8 mouse cellular contexts compared by ENCODE assay signal in the genomic region with DNA sequence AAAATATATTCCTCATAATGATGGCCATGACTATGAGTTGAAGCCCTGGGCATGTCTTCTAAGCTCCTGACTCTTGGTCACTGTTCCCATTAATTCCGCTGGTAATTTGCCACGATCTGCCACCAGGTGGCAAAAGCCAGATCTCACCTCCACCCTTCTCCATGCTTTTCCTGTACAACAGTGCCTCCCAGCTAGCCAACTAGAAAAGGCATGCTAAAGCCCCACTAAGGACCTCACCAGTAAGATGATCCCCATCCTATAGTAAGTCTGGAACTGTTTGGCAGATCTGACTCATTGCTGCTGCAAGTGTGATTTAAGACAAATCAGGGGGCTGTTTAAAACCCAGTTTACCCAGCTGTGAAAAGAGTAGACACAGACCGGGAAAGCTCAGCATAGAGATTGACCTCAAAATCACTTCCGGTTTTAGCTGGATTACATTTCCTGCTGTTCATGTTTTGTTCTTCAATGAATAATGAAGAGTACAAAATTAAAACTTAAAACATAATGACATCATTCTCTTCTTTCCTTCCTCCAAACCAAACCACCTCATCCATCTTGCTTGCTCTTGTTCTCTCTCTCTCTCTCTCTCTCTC. TPM values are rescaled to one million over a fixed set of nuclear protein-coding genes. Genes with fewer than 3 reads are reported as not detected.
A peak's percentile ranks its signal among the peaks of the same experiment; 100 is the strongest.
DNase-seq lines count a peak whose midpoint lies in the region; ATAC-seq and TF ChIP-seq lines count a peak whose summit lies in the region.

No protein-coding gene starts in this region.

- ATAC-seq in kidney, embryonic 15.5 days (replicated peaks; ENCODE audit: low FRiP score), result peak; percentile 91
- peak; percentile 61 for ATAC-seq in neural tube, embryonic 15.5 days (ENCODE audit: low FRiP score)

- no peak for TF ChIP-seq POLR2A in lung, adult 2 months (IDR thresholded peaks at IDR 0.05; ENCODE audit: borderline replicate concordance, extremely low read depth, low read depth, low read length)

- DNase-seq in ES-CJ7 (ENCODE audit: low read depth, low spot score), result peak; percentile 90
- DNase-seq in adrenal gland, postnatal 10 days, result peak; percentile 75
- peak; percentile 77 for DNase-seq in embryonic facial prominence, embryonic 10.5 days (ENCODE audit: low spot score)
- peak; percentile 84 for DNase-seq in heart, embryonic 10.5 days (ENCODE audit: low spot score)
- DNase-seq in lung, adult 2 months, result peak; percentile 56
- DNase-seq in urinary bladder, postnatal 25 days (ENCODE audit: low spot score), result peak; percentile 48

- 0 out of 2 replicates have a peak, but pooled peaks cover 3% of the 10 kb centered on the region for H3K27me3 ChIP-seq in embryonic facial prominence, embryonic 10.5 days (replicated peaks; ENCODE audit: low read depth, poor library complexity, severe bottlenecking)
- peaks cover 38% of the 10 kb centered on the region for H3K27me3 ChIP-seq in heart, embryonic 10.5 days (ENCODE audit: insufficient read depth, poor library complexity, severe bottlenecking)
- H3K27me3 ChIP-seq in kidney, embryonic 15.5 days, result no peaks in the 10 kb centered on the region
- H3K27me3 ChIP-seq in neural tube, embryonic 15.5 days (replicated peaks), result no peaks in the 10 kb centered on the region

- H3K4me3 ChIP-seq in embryonic facial prominence, embryonic 10.5 days, result no peak overlapping the region
- no peak overlapping the region for H3K4me3 ChIP-seq in heart, embryonic 10.5 days
- H3K4me3 ChIP-seq in kidney, embryonic 15.5 days (replicated peaks), result no peak overlapping the region
- no peak overlapping the region for H3K4me3 ChIP-seq in lung, adult 2 months (replicated peaks; ENCODE audit: extremely low read depth, low read depth, low read length)
- no peak overlapping the region for H3K4me3 ChIP-seq in neural tube, embryonic 15.5 days (replicated peaks)

- no peak overlapping the region for H3K4me2 ChIP-seq in kidney, embryonic 15.5 days
- H3K4me2 ChIP-seq in neural tube, embryonic 15.5 days, result no peak overlapping the region

- no peaks in the 10 kb centered on the region for H3K36me3 ChIP-seq in embryonic facial prominence, embryonic 10.5 days (replicated peaks)
- no peaks in the 10 kb centered on the region for H3K36me3 ChIP-seq in heart, embryonic 10.5 days
- no peaks in the 10 kb centered on the region for H3K36me3 ChIP-seq in kidney, embryonic 15.5 days
- H3K36me3 ChIP-seq in neural tube, embryonic 15.5 days, result no peaks in the 10 kb centered on the region

- no peaks in the 10 kb centered on the region for H3K4me1 ChIP-seq in embryonic facial prominence, embryonic 10.5 days
- H3K4me1 ChIP-seq in heart, embryonic 10.5 days, result peaks cover 14% of the 10 kb centered on the region; the same call in 1 of the 2 replicates
- H3K4me1 ChIP-seq in kidney, embryonic 15.5 days, result no peaks in the 10 kb centered on the region
- H3K4me1 ChIP-seq in lung, adult 2 months (ENCODE audit: control insufficient read depth, insufficient read depth, low read length), result no peaks in the 10 kb centered on the region
- H3K4me1 ChIP-seq in neural tube, embryonic 15.5 days, result no peaks in the 10 kb centered on the region

- no peaks in the 10 kb centered on the region for H3K9me3 ChIP-seq in embryonic facial prominence, embryonic 10.5 days
- no peaks in the 10 kb centered on the region for H3K9me3 ChIP-seq in heart, embryonic 10.5 days
- H3K9me3 ChIP-seq in kidney, embryonic 15.5 days (replicated peaks), result no peaks in the 10 kb centered on the region
- H3K9me3 ChIP-seq in neural tube, embryonic 15.5 days (replicated peaks), result no peaks in the 10 kb centered on the region

- 27% methylated on average over 4 of the region's 4 CpGs for WGBS in embryonic facial prominence, embryonic 10.5 days
- 31% methylated on average over 4 of the region's 4 CpGs for WGBS in heart, embryonic 10.5 days
- WGBS in kidney, embryonic 15.5 days, result 8% methylated on average over 4 of the region's 4 CpGs
- WGBS in lung, adult 2 months, result 17% methylated on average over 4 of the region's 4 CpGs
- 32% methylated on average over 4 of the region's 4 CpGs for whole genome bisulfite sequencing in neural tube, embryonic 15.5 days

- no peak overlapping the region for H3K9ac ChIP-seq in kidney, embryonic 15.5 days
- no peak overlapping the region for H3K9ac ChIP-seq in neural tube, embryonic 15.5 days (replicated peaks)

- TF ChIP-seq CTCF in lung, adult 2 months (IDR thresholded peaks at IDR 0.05; ENCODE audit: insufficient read depth, low read length), result peak; percentile 97

- H3K27ac ChIP-seq in embryonic facial prominence, embryonic 10.5 days (replicated peaks), result no peak overlapping the region
- no peak overlapping the region for H3K27ac ChIP-seq in heart, embryonic 10.5 days
- no peak overlapping the region for H3K27ac ChIP-seq in kidney, embryonic 15.5 days
- H3K27ac ChIP-seq in neural tube, embryonic 15.5 days (replicated peaks), result no peak overlapping the region

RNA-seq across cellular contexts. Expression of gene Pgm2, which starts 22.6 kb away (rescaled TPM):
- total RNA-seq in adrenal gland, postnatal 10 days (2021), result 10 to 100 TPM; 19.9 to 20.7 TPM
- 26.3 and 27.0 TPM in 2 replicates for polyA plus RNA-seq in embryonic facial prominence, embryonic 10.5 days (2016; fragmentation: Nextera tagmentation; extraction: Ambion mirVana)
- polyA plus RNA-seq in heart, embryonic 10.5 days (2016; fragmentation: Nextera tagmentation; extraction: Ambion mirVana), result 21.1 and 27.8 TPM in 2 replicates
- 38.1 and 39.0 TPM in 2 replicates for polyA plus RNA-seq in kidney, embryonic 15.5 days (2015; fragmentation: Nextera tagmentation; extraction: Ambion mirVana)
- polyA plus RNA-seq in lung, adult 2 months (2012; rRNA removed), result 9.4 and 11.5 TPM in 2 replicates
- 19.3 and 21.9 TPM in 2 replicates for polyA plus RNA-seq in neural tube, embryonic 15.5 days (2015; fragmentation: Nextera tagmentation; extraction: Ambion mirVana)
